Mouse (Mus musculus) Patski (cell line): ENCODE measurements around the gene Gpd1. TPM values are rescaled to one million over a fixed set of nuclear protein-coding genes. Genes with fewer than 3 reads are reported as not detected.

Experiments
- ATAC-seq: fragments of 100-300 bp; one replicate; pipeline ENCODE4 v1.8.0; 2021
- CTCF ChIA-PET: fragments of 350-600 bp; sonication (Branson Sonifier 250); formaldehyde crosslinking; loops from one replicate; lab custom pipeline; 2022; ENCODE audit warnings: inconsistent platforms; lab: Charles Lee
- POLR2A ChIA-PET: fragments of 350-600 bp; sonication (Branson Sonifier 250); formaldehyde crosslinking; loops from one replicate; lab custom pipeline; 2022; ENCODE audit warnings: antibody characterized with exemption, inconsistent platforms; lab: Charles Lee
- DNase-seq: peaks from one replicate; pipeline ENCODE4 v3.0.0-alpha.2; 2011; ENCODE audit warnings: low read depth, low spot score
- H3K27me3 ChIP-seq: fragments of 371-371 bp; one replicate; pipeline ENCODE4 v1.5.1; 2021
- CTCF ChIP-seq: fragments of 100-300 bp; IDR thresholded peaks from one replicate; pipeline ENCODE4 v1.5.1; 2021
- in situ Hi-C: fragments of 300-500 bp; cut with MboI; formaldehyde crosslinking; loops from 3 replicates; pipeline ENCODE4 v1.11.1; 2018; ENCODE audit warnings: low pct_unique_long_range_greater_than_20kb, mixed read lengths
- polyA plus RNA-seq: library from polyadenylated mRNA; unstranded; gene quantifications from one replicate; pipeline ENCODE4 v1.2.3, GENCODE M21; 2021

The Gpd1 gene
- polyA plus RNA-seq, 1 experiment from 2014 or later = 2.9 TPM

DNA sequence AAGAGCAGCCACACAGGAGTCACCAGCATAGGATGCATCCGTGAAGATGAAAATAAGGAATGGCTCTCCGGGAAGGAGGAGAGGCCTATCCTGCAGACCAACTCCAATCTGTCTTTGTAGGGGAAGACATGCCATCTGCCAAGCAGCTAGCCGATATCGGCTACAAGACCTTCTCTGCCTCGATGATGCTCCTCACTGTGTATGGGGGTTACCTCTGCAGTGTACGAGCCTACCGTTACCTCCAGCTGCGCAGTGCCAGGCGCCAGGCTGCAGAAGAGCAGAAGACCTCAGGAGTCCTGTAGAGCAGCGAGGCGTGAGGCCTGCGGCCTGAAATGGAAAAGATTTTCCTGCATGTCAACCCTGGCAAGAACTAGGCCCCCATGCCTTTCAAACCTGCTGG lies 10.2 kb downstream of the Gpd1 start:
- in situ Hi-C loops = loop anchor here (5.0 kb wide), 1 partner anchor 45 kb away; the partner anchor contains the start of gene Cers5
- POLR2A ChIA-PET = interaction anchor here (1.1 to 1.4 kb wide), 2 partner anchors 11 to 12 kb away, joined by 3 to 5 read pairs; no protein-coding TSS in a partner anchor
- TF ChIP-seq CTCF = no peak
- no peaks in the 10 kb centered on the region for H3K27me3 ChIP-seq
- no peak for DNase-seq
- CTCF ChIA-PET = interaction anchor here (2.7 to 3.9 kb wide), 2 partner anchors 13 to 21 kb away, joined by 6 to 22 read pairs; partner anchors contain the start of gene Gm17349
- ATAC-seq = no peak

DNA sequence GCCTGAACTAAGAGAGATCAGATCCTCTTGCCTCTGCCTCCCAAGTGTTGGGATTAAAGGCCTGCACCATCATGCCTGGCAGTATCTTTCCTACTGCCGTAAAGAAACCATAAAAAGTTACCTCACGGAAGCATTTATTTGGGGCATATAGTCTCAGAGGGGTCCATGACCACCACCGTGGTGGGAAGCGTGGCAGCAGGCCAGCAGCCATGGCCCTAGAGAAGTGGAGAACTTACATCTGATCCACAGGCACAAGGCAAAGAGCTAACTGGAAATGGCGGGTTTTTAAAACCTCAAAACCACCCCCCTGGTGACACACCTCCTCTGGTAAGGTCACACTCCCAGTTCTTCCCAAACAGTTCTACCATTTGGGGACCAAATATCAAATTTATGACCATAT lies 10.9 kb downstream of the Gpd1 start:
- ATAC-seq (no peak), DNase-seq (no peak)
- ChIA-PET CTCF (no interaction called here), POLR2A (interaction anchor here (0.6 to 1.4 kb wide), 3 partner anchors 10 to 17 kb away, joined by 3 to 5 read pairs (median 3); no protein-coding TSS in a partner anchor)
- TF ChIP-seq CTCF = no peak
- in situ Hi-C loops = loop anchor here (5.0 kb wide), 1 partner anchor 44 kb away; the partner anchor contains the start of gene Cers5
- H3K27me3 ChIP-seq = no peaks in the 10 kb centered on the region

GRCm38 (mm10) chr15:99729056-99729783 lies 11.9 kb downstream of the Gpd1 start:
- ATAC-seq (no peak), DNase-seq (no peak)
- CTCF ChIA-PET = no interaction called here
- POLR2A ChIA-PET = interaction anchor here (0.6 kb wide), 1 partner anchor 16 kb away, joined by 3 read pairs; no protein-coding TSS in a partner anchor
- in situ Hi-C loops = loop anchor here (5.0 kb wide), 1 partner anchor 43 kb away; the partner anchor contains the start of gene Cers5
- no peak for TF ChIP-seq CTCF
- H3K27me3 ChIP-seq = no peaks in the 10 kb centered on the region

GRCm38 (mm10) chr15:99731167-99731566 lies 13.9 kb downstream of the Gpd1 start:
- ATAC-seq (no peak), DNase-seq (no peak)
- no peaks in the 10 kb centered on the region for H3K27me3 ChIP-seq
- in situ Hi-C loops = no loop called here
- ChIA-PET CTCF (interaction anchor here (1.2 kb wide), 1 partner anchor 25 kb away, joined by 4 read pairs; the partner anchor contains the start of gene Gm17349), POLR2A (no interaction called here)
- TF ChIP-seq CTCF = no peak

DNA sequence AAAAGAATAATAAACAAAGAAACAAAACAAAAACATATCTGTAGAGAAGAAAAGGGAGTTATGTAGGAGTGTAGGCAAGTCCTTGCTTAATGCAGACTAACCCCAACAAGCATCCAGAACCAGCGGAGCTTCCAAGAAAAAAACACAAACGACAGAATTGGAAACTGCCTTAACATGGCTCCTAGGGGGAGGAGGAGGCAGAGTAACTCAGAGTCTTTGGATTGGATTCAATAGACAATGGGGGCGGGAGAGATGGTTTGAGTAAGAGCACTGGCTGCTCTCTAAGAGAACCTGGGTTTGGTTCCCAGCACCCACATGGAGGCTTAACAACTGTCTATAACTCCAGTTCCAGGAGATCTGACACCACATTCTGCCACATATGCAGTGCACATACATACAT lies 14.4 kb downstream of the Gpd1 start:
- ATAC-seq (no peak), DNase-seq (no peak)
- in situ Hi-C loops = no loop called here
- POLR2A ChIA-PET = no interaction called here
- no peaks in the 10 kb centered on the region for H3K27me3 ChIP-seq
- TF ChIP-seq CTCF = no peak
- CTCF ChIA-PET = interaction anchor here (1.2 kb wide), 1 partner anchor 26 kb away, joined by 4 read pairs; the partner anchor contains the start of gene Gm17349

GRCm38 (mm10) chr15:99733186-99733585 lies 15.9 kb downstream of the Gpd1 start:
- in situ Hi-C loops = no loop called here
- CTCF ChIA-PET = interaction anchor here (1.5 kb wide), 1 partner anchor 9 kb away, joined by 3 read pairs; no protein-coding TSS in a partner anchor
- no peak for DNase-seq
- ATAC-seq = no peak
- no peak for TF ChIP-seq CTCF
- POLR2A ChIA-PET = no interaction called here
- no peaks in the 10 kb centered on the region for H3K27me3 ChIP-seq

GRCm38 (mm10) chr15:99735631-99736030 lies 18.3 kb downstream of the Gpd1 start:
- no peak for DNase-seq

DNA sequence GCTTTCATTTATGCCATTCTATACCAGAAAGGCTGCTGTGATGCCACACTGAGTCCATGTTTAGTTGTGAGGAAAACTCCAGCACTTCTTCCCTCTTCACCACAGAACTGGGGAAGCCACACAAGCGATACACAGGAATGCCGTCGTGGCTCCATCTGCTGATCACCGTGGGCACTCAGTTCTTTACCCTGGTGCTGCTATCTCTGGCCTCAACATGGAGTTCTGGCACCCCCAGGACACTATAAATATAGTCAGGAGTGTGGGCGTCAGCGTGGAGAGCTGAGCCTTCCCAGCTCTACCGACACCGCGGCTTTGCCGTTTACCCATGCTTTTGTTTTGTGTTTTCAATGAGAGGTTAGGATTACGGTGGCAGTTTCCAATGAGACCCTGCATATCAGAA lies 19.4 kb downstream of the Gpd1 start:
- POLR2A ChIA-PET = no interaction called here
- ATAC-seq = no peak
- in situ Hi-C loops = no loop called here
- no peak for DNase-seq
- H3K27me3 ChIP-seq = no peaks in the 10 kb centered on the region
- TF ChIP-seq CTCF = no peak
- CTCF ChIA-PET = interaction anchor here (0.9 to 1.7 kb wide), 2 partner anchors 12 kb away, joined by 3 read pairs; partner anchors contain the start of gene Cox14

More at GRCm38 (mm10) chr15:99735631-99736030, 18.3 kb downstream of the Gpd1 start:
- ChIA-PET CTCF (no interaction called here), POLR2A (no interaction called here)
- ATAC-seq = no peak
- no peak for TF ChIP-seq CTCF
- H3K27me3 ChIP-seq = no peaks in the 10 kb centered on the region
- in situ Hi-C loops = no loop called here

DNA sequence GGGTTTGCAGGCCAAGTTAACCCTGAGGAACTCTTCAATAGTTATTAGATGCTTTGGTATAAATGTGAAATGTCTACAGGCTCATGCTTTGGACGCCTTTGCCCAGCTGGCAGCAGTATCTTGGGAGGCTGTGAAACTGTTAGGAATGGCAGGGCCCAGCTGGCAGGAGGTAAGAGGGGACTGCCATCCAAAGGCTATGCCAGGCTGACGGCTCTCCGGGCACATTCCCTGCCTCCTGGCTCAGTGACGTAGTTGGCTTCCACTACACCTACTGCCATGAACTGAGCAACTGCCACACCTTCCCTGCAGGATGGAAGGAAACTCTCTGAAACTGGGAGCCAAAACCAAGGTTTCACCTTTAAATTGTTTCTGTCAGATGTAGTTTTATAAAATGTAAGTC lies 22.9 kb downstream of the Gpd1 start:
- in situ Hi-C loops = no loop called here

GRCm38 (mm10) chr15:99754204-99754603 lies 36.9 kb downstream of the Gpd1 start:
- no peak for ATAC-seq
- H3K27me3 ChIP-seq = no peaks in the 10 kb centered on the region
- CTCF ChIA-PET = interaction anchor here (0.9 kb wide), 1 partner anchor 15 kb away, joined by 3 read pairs; no protein-coding TSS in a partner anchor
- POLR2A ChIA-PET = no interaction called here
- no peak for TF ChIP-seq CTCF
- in situ Hi-C loops = no loop called here
- no peak for DNase-seq

More for the DNA sequence above, 22.9 kb downstream of the Gpd1 start:
- ChIA-PET CTCF (interaction anchor here (0.7 kb wide), 1 partner anchor 64 kb away, joined by 3 read pairs; no protein-coding TSS in a partner anchor), POLR2A (interaction anchor here (1.6 kb wide), 1 partner anchor 36 kb away, joined by 3 read pairs; no protein-coding TSS in a partner anchor)
- DNase-seq (no peak), ATAC-seq (no peak)
- no peak for TF ChIP-seq CTCF
- no peaks in the 10 kb centered on the region for H3K27me3 ChIP-seq
